Mouse (Mus musculus): Measurements from ENCODE around the gene Kitl. TPM values are rescaled to one million over a fixed set of nuclear protein-coding genes. Genes with fewer than 3 reads are reported as not detected.

The Kitl gene
- polyA plus RNA-seq (2017; shearing (Covaris generic)) = under 1 TPM in 1 of 2 experiments, not detected in 1; 0.29 TPM

DNA sequence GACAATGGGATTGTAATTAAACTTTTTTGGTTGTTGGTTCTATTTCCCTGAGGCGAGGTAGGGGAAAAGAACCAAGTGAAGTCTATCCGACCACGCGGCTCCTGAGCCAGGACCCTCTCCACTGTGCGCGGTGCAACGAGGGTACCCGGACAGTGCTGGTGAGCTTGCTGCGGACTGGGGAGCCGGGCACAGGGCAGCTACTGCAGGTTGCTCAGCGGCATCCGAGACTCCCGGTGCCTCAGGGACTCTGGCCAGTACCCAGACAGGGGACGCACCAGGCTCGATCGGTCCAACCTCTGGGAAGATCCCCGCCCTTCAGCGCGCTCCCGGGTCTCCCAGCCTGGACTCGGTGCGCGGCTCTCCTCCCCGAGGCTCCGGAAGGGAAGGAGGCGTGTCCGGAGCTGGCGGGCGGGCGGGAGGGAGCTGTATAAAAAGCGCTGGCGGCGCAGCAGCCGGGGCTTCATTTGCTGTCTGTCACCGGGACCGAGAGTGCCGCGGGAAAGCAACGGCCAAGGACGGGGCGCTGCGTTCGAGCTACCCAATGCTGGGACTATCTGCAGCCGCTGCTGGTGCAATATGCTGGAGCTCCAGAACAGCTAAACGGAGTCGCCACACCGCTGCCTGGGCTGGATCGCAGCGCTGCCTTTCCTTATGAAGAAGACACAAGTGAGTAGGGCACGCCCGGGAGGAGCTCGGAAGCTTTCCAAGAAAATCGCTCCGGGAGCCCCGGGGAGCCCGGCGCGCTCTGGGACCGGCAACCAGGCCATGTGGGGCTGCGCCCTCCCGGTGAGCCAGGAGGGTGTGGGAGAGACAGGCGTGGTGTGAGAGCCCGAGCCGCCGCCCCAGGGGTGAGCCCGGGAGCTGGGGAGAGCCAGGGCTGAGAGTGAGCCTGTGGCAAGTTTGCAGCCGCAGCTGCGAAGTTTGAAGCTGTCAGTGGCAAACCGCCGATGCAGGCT lies at the start of gene Kitl:
Gene Kitl (plus strand): TSS at position 261 of the 956 bp plus-strand sequence.

